Mouse (Mus musculus) right cerebral cortex, adult 2 months (tissue): ENCODE measurements around the gene P3h3.
A peak's percentile ranks its signal among the peaks of the same experiment; 100 is the strongest.
"Not testable (repeated sequence)": the region's sequence is repeated elsewhere in the genome, so short reads cannot be mapped to it uniquely, and the experiment has no call there.

Source experiments
- DNase-seq, 2 experiments: peaks; one replicate each; pipeline ENCODE4 v3.0.0; 2021 to 2022; ENCODE audit warnings: low spot score in 2 of 2

Gene P3h3

GRCm38 (mm10) chr6:124856916-124857839, at the start of gene P3h3:
TSS of gene P3h3 (minus strand) at chr6:124857752.
- peak; percentile 82 to 83 for DNase-seq

DNA sequence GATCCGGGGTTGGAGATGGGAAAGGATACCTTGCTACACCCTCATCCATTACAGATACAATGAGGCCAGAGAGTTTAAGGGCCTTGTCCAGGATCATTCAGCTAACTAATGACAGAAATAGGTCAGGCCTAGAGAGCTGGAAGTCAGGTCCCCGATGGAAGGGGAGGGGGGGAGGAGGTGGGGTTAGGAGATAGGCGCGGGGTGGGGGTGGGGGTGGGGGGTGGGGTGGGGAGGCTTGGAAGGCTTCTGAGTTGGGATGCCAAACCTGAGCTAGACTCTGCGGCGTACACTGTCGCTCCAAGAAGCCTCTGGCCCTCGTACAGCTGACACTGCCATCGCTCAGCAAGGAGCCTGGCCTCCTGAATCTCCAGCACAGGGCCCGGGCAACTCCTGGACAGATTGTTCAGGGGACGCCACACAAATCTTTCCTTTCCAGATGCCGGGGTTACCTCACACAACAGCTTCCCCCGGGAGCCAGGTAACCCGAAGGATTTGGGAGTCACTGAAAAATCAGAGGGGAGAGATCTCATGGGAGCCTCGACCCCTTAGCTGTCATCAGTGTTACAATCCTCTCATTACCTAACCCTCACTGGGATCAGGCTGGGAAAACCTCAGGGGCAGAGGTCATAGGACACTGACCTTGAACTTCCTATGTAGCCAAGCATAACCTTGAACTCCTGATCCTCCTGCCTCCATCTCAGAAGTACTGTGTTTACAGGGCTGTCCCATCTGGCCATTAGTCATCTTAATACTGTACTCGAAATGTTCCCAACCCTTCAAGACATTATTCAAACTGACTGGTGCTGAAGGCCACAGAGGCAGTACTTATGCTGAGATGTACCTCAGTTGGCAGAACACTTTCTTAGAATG, 47.7 kb upstream of the P3h3 start:
- no peak for DNase-seq

GRCm38 (mm10) chr6:124904161-124904981, 46.8 kb upstream of the P3h3 start:
- DNase-seq: peak; percentile 82 to 88

DNA sequence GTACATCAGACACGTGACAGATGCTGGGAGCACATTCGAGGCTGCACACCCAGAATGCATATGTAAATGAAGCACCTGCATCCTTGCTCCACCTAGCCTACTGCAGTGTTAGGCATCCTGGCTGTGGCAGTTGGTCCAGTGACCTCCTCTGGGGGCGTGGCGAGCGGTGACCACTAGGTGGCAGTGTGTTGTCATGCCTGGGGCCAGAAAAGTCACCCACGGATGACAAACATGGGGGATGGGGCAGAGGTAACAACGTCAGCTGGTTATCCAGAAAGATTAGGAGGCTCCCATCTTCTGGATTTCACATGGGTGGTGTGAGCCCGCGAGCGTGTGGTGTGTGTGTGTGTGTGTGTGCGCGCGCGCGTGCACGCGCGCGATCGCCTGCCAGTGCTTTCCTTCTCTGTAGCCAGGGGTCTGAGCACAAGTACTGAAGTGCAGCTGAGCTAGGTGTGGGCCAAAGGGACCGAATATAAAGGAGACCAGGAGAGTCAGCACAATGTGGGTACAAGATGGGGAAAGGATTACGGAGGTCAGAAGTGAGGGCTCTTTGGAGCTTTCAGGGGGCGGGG, 46.1 kb upstream of the P3h3 start:
- DNase-seq: peak; percentile 93 to 94

GRCm38 (mm10) chr6:124901851-124902250, 44.3 kb upstream of the P3h3 start:
- DNase-seq: no peak

GRCm38 (mm10) chr6:124900801-124901480, 43.4 kb upstream of the P3h3 start:
- DNase-seq: no peak

DNA sequence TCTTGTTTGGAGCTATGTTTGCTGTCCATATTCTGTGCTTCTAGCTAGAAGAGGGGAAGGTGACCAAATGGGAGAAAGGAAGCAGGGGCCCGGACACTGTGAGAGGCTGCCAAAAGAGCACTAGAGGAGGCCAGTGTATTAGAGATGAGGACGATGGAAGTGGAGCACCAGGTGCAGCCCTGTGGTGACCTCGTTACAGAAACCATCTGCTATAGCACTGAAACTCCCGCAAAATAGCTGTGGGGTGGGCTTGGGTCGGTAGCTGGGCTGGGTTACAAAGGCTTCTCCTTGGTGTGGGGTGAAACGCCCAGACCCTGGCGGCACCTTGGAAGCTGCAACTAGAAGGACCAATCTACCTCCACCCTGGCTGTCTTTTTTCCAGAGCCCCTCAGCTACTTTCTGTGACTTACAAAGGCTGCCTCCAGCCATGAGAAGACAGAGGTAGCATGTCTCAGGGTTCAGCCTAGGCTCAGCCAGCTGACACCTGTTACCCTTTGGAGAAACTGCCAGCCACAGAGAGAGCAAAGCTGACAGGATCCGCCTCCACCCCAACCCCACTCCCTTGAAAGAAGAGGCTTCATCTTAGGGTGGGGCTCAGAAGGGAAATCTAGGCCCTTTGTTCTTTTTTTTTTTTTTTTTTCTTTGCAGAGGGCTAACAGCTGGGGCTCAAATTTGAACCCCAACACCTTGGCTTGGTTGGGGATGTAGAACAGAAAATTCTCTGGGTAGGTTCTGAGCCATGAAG, 42.7 kb upstream of the P3h3 start:
- no peak for DNase-seq

- DNase-seq: no peak
Measured at GRCm38 (mm10) chr6:124898359-124898758, 40.8 kb upstream of the P3h3 start.

DNA sequence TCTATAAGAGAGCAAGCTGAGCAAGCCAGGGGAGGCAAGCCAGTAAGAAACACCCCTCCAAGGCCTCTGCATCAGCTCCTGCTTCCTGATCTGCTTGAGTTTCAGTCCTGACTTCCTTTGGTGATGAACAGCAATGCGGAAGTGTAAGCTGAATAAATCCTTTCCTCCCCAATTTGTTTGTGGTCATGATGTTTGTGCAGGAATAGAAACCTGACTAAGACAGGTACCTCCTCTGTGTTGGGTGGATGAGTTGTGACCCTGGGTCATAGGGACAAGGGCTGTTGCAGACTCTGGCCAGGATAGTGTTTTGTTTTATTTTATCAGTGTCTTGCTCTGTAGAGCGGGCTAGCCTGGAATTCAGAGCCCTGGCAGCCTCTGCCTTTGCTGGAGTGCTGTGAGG, 36.6 kb upstream of the P3h3 start:
- not testable (repeated sequence) for DNase-seq

DNA sequence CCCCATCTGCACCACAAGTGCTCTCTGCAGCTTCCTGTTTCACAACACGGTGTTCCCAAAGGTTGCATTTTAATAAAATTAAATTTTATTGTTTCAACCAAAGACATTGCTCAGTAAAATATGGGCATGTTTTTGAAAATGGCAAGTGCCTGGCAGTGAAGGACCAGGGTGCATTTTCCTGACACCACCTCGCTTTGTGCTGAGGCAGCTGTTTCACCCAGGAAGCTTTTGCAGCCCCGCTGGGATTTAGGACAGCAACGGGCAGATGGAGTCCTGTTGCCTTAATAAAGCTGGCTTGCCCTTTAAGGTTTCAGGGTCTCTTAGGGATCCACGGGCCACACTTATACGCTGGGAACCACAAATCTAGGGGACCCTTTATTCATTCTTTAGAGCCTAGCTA, 33.4 kb upstream of the P3h3 start:
- DNase-seq: no peak

DNA sequence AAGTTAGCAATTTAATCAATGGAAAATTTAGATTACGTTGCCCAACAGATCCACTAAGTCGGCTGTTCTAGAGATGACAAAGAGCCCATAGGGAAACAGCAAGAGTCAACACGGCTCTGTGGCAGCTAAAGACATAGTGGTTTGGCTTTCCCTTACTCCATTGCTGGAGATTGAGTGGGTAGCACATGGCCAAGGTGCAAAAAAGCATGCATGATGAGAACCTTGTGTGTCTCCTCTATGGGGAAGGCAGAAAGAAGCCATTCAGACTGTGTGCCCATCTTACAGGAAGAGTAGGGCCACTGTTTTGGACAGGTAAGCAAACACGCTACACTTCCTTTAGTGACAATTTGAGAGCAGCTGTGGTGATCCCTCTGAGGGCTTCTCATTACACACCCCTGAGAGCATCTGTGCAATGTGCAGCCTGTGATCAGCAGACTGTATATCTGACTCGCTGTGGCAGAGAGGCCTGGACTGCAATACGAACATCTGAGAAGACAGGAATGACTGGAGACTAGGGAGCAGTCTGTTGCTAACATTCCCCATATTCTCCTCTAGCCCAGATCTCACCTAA, 31.1 kb upstream of the P3h3 start:
- no peak for DNase-seq

- no peak for DNase-seq
Measured at GRCm38 (mm10) chr6:124887986-124888385, 30.4 kb upstream of the P3h3 start, which contains the start of gene Cd4. TSS of gene Cd4 (minus strand) at chr6:124888221.

DNA sequence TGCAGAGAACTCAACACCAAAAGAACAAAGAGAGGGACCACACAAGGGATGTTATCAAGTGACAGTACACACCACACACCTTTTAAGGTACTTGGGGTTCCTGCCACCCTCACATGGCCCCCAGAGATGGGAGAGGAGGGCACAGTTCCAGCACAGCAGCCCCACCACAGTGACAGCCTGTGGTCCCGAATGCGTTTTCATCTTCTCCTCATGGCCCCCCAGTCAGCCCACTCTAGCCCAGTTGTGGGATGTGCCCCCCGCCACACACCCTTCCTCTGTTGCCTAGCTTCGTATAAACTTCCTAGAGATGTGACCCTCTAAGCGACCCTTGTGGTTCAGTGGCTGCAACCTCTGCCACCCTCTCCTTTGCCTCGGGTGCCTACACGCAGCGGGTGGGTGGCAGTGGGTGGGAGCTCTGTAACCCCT, 28.4 kb upstream of the P3h3 start:
- DNase-seq: no peak

GRCm38 (mm10) chr6:124884714-124885500, 27.4 kb upstream of the P3h3 start:
- DNase-seq: no peak

DNA sequence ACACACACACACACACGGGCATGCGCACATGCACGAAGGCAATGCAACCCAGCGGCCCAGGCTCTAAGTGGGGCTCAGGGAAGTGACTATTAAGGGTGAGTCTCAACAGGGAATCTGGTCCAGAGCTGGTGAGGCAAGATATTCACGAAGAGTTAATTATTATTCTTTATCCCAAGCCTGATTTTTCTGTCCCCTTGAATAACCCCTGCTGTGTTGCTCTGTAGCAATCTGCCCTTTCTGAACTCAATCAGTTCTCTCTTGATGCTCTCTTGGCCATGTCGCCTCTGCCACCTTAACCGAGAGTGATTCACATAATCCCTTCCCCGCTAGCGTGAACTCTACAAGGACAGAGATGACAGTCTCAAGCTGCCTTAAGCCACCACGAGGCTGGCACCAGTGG, 25.8 kb upstream of the P3h3 start:
- no peak for DNase-seq

- no peak for DNase-seq
Measured at GRCm38 (mm10) chr6:124881821-124882220, 24.3 kb upstream of the P3h3 start.

DNA sequence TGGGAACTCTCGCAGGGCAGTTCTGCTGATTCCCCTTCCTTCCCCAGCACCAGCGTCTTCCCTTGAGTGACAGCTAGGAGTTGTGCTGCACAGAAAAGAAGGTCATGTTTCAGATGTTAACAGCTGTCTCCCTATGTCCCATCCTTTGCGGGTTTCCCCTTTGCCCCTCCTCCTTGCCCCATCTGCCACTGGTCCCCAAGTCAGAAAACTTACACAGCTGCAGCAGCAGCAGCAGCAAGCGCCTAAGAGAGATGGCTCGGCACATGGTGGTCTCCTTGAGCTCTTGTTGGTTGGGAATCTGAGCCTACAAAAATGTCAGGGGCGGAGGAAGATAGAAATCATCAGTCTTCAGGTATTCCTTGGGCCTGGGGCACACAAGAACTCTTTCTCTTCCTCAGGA, 21.8 kb upstream of the P3h3 start:
- no peak for DNase-seq

- no peak for DNase-seq
Measured at GRCm38 (mm10) chr6:124874348-124874747, 16.8 kb upstream of the P3h3 start.

DNA sequence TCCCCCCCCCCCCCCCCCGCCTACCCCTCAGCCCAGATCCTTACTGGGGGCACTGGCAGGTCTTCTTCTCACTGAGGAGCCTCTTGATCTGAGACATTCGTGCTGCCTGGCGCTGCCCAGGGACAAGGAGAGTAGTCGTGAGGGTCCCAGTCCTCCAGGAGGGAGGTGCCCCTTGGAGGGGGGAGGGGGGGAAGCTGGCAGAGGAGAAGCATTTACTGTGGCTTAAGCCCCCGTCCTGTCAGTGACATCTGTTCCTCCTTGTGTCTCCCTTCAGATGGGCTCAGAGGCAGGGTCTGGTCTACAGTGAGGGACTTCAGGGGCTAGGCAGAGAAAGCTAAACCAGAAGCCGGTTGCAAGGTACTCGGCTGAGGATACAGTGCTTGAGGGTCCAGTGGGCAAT, 9.0 kb upstream of the P3h3 start:
- DNase-seq: no peak
